Mouse (Mus musculus): Measurements from ENCODE around the gene D630045J12Rik.
A peak's percentile ranks its signal among the peaks of the same experiment; 100 is the strongest.

Gene D630045J12Rik

GRCm38 (mm10) chr6:38242295-38242830 lies 11.4 kb downstream of the D630045J12Rik start:
- peak; percentile 72 for DNase-seq

DNA sequence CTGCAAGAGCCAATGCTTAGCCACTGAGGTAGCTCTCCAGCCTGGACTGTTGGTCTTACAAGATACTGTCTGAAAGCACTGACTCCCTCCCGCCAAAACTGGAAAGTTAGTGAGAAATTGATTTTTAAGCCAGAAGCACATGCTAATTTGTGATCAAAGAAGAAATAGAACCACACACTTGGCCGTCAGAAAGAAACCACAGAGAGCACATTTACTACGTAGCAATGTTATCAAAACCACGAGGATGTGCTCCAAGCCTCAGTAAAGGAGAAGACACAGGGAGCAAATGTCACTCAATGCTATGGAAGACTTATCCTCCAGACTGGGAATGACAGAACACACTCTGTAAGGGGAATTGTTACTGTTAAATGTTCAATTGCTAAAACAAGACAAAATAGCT lies 12.3 kb downstream of the D630045J12Rik start:
- no peak for DNase-seq

- no peak for DNase-seq
Observed at GRCm38 (mm10) chr6:38240618-38241017, 13.2 kb downstream of the D630045J12Rik start.

- DNase-seq, result peak; percentile 93
Observed at GRCm38 (mm10) chr6:38238382-38238781, 15.4 kb downstream of the D630045J12Rik start.

GRCm38 (mm10) chr6:38235991-38236658 lies 17.7 kb downstream of the D630045J12Rik start:
- DNase-seq, result no peak

- peak; percentile 55 for DNase-seq
Observed at GRCm38 (mm10) chr6:38233803-38234202, 20.0 kb downstream of the D630045J12Rik start.

DNA sequence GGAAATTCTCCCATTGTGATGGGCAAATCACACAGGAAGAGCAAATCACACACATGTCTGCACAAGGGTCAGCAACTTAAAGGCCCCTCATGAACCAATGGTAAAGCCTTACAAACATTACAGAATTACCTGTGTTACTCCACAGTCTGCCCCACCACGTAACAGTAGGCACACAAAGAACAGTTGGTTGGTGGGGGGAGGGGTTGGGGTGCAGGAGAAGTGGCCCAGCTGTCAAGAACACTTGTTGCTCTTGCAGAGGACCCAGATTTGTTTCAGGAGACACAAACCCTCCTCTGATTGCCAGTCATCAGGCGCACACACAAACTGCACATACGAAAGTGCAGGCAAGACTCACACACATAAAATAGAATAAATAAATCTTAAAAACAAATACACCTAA lies 20.9 kb downstream of the D630045J12Rik start:
- DNase-seq, result no peak

- DNase-seq, result peak; percentile 54
Observed at GRCm38 (mm10) chr6:38231994-38232393, 21.8 kb downstream of the D630045J12Rik start.

DNA sequence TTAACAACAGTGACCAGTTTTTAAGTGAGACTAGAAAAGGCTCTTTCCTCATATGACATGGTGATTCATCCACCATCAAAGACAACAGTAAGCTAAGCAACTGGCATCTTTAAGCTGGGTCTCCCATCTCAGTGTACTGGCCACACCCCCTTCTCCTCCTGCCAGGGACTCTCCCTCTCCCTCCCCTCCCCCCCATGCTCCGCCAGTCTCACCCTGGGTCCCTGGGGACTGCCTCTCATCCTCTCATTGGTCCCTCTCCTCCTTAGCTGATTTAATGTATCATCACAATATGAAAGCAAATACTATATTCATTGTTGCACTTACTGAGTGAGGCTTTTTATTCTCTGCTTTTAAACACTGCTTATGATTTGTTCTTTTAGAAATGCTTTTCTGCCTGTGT lies 29.7 kb downstream of the D630045J12Rik start:
- no peak for DNase-seq

GRCm38 (mm10) chr6:38219261-38219660 lies 34.5 kb downstream of the D630045J12Rik start:
- no peak for DNase-seq

DNA sequence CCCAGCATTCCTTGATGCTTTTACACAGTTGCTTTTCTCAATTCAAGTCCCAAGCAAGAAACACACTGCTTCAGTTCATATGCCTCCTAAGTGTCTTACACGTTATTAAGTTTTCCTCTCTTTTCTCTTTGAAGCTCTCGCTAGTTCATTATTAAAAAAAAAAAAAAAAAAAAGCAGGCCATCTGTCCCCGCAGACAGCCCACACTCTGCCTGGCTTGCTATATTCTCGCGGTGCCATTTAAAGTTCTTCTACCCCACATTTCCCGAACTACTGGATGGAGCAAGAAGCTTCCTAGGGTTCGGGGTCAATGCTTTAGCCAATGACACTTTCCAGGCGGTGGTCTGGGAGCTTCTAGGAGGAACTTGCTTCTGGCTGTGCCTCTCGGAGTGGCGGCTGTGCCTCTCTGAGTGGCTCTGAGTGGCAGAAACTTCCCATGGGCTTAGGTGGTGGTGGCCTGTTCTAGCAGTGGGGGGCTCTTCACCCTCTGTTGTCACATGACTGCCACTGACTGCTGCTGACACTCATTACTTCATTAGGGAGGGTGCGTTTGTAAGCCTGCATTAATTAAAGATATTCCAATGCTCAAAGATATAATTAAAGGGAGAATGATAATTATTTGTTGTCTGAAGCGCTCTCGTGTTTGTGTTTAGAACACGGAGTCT lies 38.2 kb downstream of the D630045J12Rik start:
- DNase-seq, result no peak

- DNase-seq, result no peak
Observed at GRCm38 (mm10) chr6:38207621-38208020, 46.2 kb downstream of the D630045J12Rik start.

GRCm38 (mm10) chr6:38206941-38207531 lies 46.8 kb downstream of the D630045J12Rik start:
- DNase-seq, result no peak

DNA sequence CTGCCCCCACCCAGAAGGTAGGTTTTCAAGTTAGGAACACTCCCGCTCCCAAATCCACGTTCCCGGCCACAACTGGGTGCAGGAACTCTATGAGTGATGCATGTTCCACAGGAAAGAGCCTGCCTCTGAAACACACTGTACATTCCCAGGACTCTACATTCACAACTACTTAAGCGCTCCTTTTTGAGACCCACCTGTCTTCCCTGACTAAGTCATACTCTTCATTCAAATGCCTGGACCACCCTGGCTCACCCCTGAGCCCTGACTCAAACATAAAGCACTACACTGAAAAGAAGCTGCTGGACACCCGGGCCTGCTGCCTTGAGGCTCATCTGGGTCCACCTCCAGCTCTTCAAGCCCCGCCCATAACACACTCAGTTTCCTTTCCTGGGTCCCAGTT lies 48.4 kb downstream of the D630045J12Rik start:
- no peak for DNase-seq

DNA sequence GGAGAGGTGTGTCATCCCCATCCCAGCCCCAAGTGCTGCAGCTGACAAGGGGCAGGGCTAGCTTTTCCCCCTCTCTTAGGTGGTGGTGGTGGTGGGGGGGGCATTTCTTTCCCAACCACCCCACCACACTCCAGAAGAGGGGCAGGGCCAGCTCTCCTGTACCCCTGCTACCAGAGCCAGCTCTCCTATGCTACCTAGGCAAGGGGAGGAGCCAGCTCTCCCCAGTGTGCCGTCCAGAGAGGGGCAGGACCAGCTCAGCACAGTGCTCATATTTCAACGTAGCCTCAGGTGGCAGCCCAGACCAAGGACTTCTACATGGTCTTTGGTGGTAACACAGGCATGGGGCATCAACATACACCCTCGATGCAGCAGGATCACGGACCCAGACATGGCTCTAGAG lies 50.0 kb downstream of the D630045J12Rik start:
- DNase-seq, result no peak

GRCm38 (mm10) chr6:38202816-38203215 lies 51.0 kb downstream of the D630045J12Rik start:
- no peak for DNase-seq

- DNase-seq, result no peak
Observed at GRCm38 (mm10) chr6:38201495-38201894, 52.3 kb downstream of the D630045J12Rik start.

GRCm38 (mm10) chr6:38199599-38199998 lies 54.2 kb downstream of the D630045J12Rik start:
- DNase-seq, result no peak

DNA sequence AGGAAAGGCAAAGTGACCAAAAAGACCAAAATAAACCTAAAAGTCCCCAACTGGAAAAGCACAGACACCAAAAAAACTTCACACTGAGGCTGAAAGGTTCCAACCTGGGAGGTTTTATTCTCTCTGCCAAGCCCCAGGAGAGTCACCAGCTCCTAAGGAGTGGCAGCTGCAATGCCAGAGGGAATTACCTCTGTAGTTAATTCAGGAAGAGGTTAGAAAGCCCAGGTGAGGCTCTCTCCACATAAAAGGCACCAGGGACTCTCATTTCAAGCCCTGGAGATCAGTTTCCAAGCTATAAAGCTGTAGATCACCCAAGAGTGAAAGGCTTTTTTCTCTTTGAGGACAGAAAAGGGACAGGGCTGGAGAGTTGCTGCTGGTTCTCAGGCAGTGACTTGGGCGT lies 55.1 kb downstream of the D630045J12Rik start:
- no peak for DNase-seq

DNA sequence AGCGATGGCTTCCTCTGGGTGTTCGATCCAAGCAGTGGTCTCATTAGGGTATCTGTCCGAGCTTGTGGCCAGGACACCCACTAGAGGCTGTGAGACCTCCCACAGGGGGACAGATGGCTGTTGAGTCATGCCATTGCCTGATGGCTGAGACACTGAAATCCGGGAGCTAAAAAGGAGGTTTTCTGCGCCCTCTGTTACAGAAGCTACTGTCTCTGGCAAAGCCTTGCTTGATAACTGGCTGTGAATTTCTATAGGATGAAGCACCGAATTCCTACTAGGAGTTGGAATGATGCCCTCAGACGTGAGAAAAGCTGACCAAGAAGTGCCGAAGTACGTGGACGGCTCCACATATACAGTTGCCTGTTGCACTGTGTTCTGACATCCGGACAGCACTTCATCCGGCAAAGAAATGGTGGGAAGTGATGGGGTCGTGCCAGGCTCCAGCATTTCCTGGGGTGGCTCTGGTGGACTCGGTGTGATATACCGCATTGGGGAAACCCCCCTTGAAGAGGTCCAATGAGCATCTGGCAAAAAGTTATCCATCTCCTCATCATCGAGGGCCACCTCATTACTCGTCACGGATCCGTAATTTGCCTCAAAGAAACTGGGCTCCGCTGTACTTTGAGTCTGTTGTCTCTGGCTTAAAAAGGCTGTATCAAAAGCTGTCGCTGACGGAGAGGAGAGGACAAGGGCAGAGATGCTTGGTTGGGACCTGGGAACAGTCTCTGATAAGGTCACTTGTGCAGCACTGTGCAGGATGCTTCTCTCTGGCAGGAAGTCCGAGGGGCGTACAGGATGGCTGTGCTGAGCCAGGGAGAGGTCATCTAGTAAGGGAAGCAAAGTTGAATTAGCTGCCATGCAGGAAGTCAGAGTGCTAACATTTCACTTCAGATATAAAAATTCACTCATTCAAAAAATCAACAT lies 57.3 kb downstream of the D630045J12Rik start:
- no peak for DNase-seq

DNA sequence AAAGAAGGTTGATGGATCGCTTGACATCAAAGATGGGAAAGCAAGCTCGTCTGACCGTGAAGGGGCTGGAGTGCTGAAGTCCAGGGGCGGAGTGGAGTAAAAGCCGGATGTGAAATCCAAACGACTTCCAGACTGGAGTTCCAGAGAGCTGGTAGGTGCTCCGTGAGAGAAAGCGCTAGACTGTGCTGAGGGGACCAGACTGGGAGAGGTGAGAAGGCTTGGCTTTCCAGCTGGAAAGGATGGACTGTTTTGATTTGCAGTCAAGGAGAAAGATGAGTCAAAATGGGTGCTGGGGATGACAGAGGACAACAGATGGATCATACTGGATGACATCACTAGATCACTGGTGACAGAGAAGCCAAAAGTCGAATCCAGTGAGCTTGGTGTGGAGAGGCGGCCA lies 58.5 kb downstream of the D630045J12Rik start:
- DNase-seq, result peak; percentile 9

DNA sequence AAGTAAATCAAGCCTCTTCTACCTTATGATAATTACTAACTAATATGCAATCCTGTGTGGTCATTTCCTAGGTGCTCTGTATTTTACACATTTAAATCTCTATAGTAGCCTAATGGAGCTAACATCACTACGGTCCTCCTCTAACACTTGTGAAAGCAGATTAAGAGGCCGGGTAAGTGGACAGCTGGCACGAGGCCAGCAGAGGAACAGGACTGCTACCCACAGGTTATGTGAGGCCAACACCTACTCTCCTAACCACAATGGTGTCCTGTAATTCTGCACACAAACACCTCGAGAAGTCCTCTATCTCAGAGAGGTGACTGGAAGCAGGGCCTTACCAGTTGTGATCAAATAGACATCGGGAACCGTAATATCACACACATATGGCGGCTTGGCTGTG lies 59.8 kb downstream of the D630045J12Rik start:
- DNase-seq, result peak; percentile 16

DNA sequence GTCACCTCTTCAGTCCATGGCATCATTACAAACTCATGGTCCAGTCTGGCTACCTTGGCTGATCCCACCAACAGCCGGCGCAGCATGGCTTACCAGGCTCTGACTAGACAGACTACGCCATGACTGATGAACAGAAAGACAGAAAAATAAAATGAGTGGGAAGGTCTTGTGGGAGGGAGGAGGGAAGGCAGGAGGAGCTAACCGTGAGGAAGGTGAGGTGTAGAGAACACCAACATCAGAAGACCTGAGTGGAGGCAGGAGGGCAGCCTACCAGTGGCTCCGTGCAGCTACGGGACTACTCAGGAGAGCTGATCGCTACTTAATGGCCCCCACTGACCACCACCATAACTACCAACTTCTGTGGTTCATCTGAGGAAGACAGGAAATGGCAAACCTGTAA lies 60.9 kb downstream of the D630045J12Rik start:
- DNase-seq, result no peak
